Mouse (Mus musculus) kidney, embryonic 14.5 days (tissue): ENCODE results near the gene Serinc3. TPM values are rescaled to one million over a fixed set of nuclear protein-coding genes. Genes with fewer than 3 reads are reported as not detected.

Experiments
- ATAC-seq: fragments of 200-750 bp; cut with Nextera tagmentation; 2 replicates; pipeline ENCODE4 v1.8.0; 2017; ENCODE audit warnings: moderate number of reproducible peaks, mild to moderate bottlenecking, moderate TSS enrichment, moderate library complexity; ENCODE audit not compliant: low FRiP score, low TSS enrichment
- H3K27ac ChIP-seq: fragments of 300-500 bp; sonication (generic); 2 replicates; pipeline ENCODE4 v1.5.1; 2014; ENCODE audit warnings: low read depth, mild to moderate bottlenecking, low read length, moderate library complexity, mixed read lengths
- H3K27me3 ChIP-seq: fragments of 300-500 bp; sonication (generic); 2 replicates; pipeline ENCODE4 v1.6.1; 2014; ENCODE audit warnings: mild to moderate bottlenecking, low read length; ENCODE audit not compliant: control insufficient read depth, insufficient read depth
- H3K36me3 ChIP-seq: fragments of 300-500 bp; sonication (generic); 2 replicates; pipeline ENCODE4 v1.6.1; 2014; ENCODE audit warnings: low read length, mixed read lengths; ENCODE audit not compliant: control insufficient read depth, insufficient read depth
- H3K4me1 ChIP-seq: fragments of 300-500 bp; sonication (generic); 2 replicates; pipeline ENCODE4 v1.6.1; 2014; ENCODE audit warnings: low read length, mixed read lengths; ENCODE audit not compliant: control insufficient read depth, insufficient read depth
- H3K4me2 ChIP-seq: fragments of 300-500 bp; sonication (generic); replicated peaks from 2 replicates; pipeline ENCODE4 v1.6.1; 2014; ENCODE audit warnings: low read depth, mild to moderate bottlenecking, low read length
- H3K4me3 ChIP-seq: fragments of 300-500 bp; sonication (generic); 2 replicates; pipeline ENCODE4 v1.5.1; 2014; ENCODE audit warnings: mild to moderate bottlenecking, low read length
- H3K9ac ChIP-seq: fragments of 300-500 bp; sonication (generic); 2 replicates; pipeline ENCODE4 v1.6.1; 2014; ENCODE audit warnings: low read depth, mild to moderate bottlenecking, low read length, moderate library complexity
- H3K9me3 ChIP-seq: fragments of 300-500 bp; sonication (generic); 2 replicates; pipeline ENCODE4 v1.6.1; 2016; ENCODE audit warnings: low read length; ENCODE audit not compliant: control insufficient read depth
- WGBS: fragments of 180-500 bp; shearing (Covaris S2); extraction: QIAGEN DNeasy Blood & Tissue Kit; methylation state at CpG from one replicate; pipeline ENCODE4 v1.1.7; 2014; 5-methylcytosine and 5-hydroxymethylcytosine counted together
- polyA plus RNA-seq: library from polyadenylated mRNA; unstranded; fragments of >200 nt; fragmentation: Nextera tagmentation; extraction: Ambion mirVana; gene quantifications from 2 replicates; pipeline ENCODE4 v1.2.1, GENCODE M21; 2014

Serinc3 gene
- polyA plus RNA-seq, 1 experiment from 2014 or later: 43.0 TPM

- Histone ChIP-seq H3K4me2 (no peak overlapping the region), H3K27me3 (no peaks in the 10 kb centered on the region), H3K27ac (no peak overlapping the region; the same call in 1 of the 2 replicates), H3K36me3 (no peaks in the 10 kb centered on the region), H3K9ac (no peak overlapping the region), H3K9me3 (no peaks in the 10 kb centered on the region), H3K4me3 (no peak overlapping the region), H3K4me1 (0 out of 2 replicates have a peak, but pooled peaks cover 4% of the 10 kb centered on the region)
- no peak for ATAC-seq
- 68% methylated on average over 13 of the region's 13 CpGs for WGBS
These were observed 48.7 kb downstream of the Serinc3 start for GRCm38 (mm10) chr2:163596057-163596872.

- Histone ChIP-seq H3K9me3 (no peaks in the 10 kb centered on the region), H3K4me2 (no peak overlapping the region), H3K4me1 (0 out of 2 replicates have a peak, but pooled peaks cover 4% of the 10 kb centered on the region), H3K9ac (0 out of 2 replicates have a peak overlapping the region, but pooled peaks have one; percentile 28), H3K27ac (no peak overlapping the region; the same call in 1 of the 2 replicates), H3K27me3 (no peaks in the 10 kb centered on the region), H3K36me3 (no peaks in the 10 kb centered on the region), H3K4me3 (no peak overlapping the region)
- peak; percentile 51; the same call in 1 of the 2 replicates for ATAC-seq
- WGBS: 7% methylated on average over 2 of the region's 2 CpGs
These were observed 49.8 kb downstream of the Serinc3 start for GRCm38 (mm10) chr2:163595119-163595518.

- Histone ChIP-seq H3K9me3 (no peaks in the 10 kb centered on the region), H3K36me3 (no peaks in the 10 kb centered on the region), H3K4me3 (no peak overlapping the region), H3K4me2 (no peak overlapping the region), H3K4me1 (0 out of 2 replicates have a peak, but pooled peaks cover 4% of the 10 kb centered on the region), H3K27ac (no peak overlapping the region), H3K9ac (no peak overlapping the region), H3K27me3 (no peaks in the 10 kb centered on the region)
- 91% methylated on average over 10 of the region's 10 CpGs for WGBS
- no peak for ATAC-seq
These were observed 51.2 kb downstream of the Serinc3 start for GRCm38 (mm10) chr2:163593636-163594282.

- H3K9ac ChIP-seq: no peak overlapping the region
- H3K27ac ChIP-seq: no peak overlapping the region
- no peaks in the 10 kb centered on the region for H3K36me3 ChIP-seq
- no peak overlapping the region for H3K4me3 ChIP-seq
- no peak for ATAC-seq
- no peaks in the 10 kb centered on the region for H3K9me3 ChIP-seq
- 75% methylated on average over 1 of the region's 1 CpGs for WGBS
- H3K27me3 ChIP-seq: no peaks in the 10 kb centered on the region
- 0 out of 2 replicates have a peak, but pooled peaks cover 4% of the 10 kb centered on the region for H3K4me1 ChIP-seq
- H3K4me2 ChIP-seq: no peak overlapping the region
These were observed 52.8 kb downstream of the Serinc3 start for GRCm38 (mm10) chr2:163592084-163592483.

GRCm38 (mm10) chr2:163590996-163591395 is 53.9 kb downstream of the Serinc3 start:
- ATAC-seq: no peak
- no peak overlapping the region for H3K9ac ChIP-seq
- no peak overlapping the region for H3K27ac ChIP-seq
- H3K36me3 ChIP-seq: no peaks in the 10 kb centered on the region
- H3K4me1 ChIP-seq: 0 out of 2 replicates have a peak, but pooled peaks cover 4% of the 10 kb centered on the region
- no peak overlapping the region for H3K4me3 ChIP-seq
- 66% methylated on average over 5 of the region's 5 CpGs for WGBS
- H3K9me3 ChIP-seq: no peaks in the 10 kb centered on the region
- no peaks in the 10 kb centered on the region for H3K27me3 ChIP-seq
- no peak overlapping the region for H3K4me2 ChIP-seq

GRCm38 (mm10) chr2:163590211-163590610 is 54.7 kb downstream of the Serinc3 start:
- no peak overlapping the region for H3K4me2 ChIP-seq
- H3K27me3 ChIP-seq: no peaks in the 10 kb centered on the region
- no peak for ATAC-seq
- no peak overlapping the region for H3K27ac ChIP-seq
- no peaks in the 10 kb centered on the region for H3K9me3 ChIP-seq
- no peak overlapping the region for H3K9ac ChIP-seq
- 55% methylated on average over 12 of the region's 12 CpGs for WGBS
- no peak overlapping the region for H3K4me3 ChIP-seq
- H3K36me3 ChIP-seq: no peaks in the 10 kb centered on the region
- H3K4me1 ChIP-seq: 0 out of 2 replicates have a peak, but pooled peaks cover 2% of the 10 kb centered on the region

- no peak overlapping the region for H3K27ac ChIP-seq
- no peaks in the 10 kb centered on the region for H3K4me1 ChIP-seq
- no peak overlapping the region for H3K4me2 ChIP-seq
- no peak for ATAC-seq
- WGBS: 85% methylated on average over 5 of the region's 5 CpGs
- H3K27me3 ChIP-seq: no peaks in the 10 kb centered on the region
- no peaks in the 10 kb centered on the region for H3K9me3 ChIP-seq
- H3K4me3 ChIP-seq: no peak overlapping the region
- no peak overlapping the region for H3K9ac ChIP-seq
- no peaks in the 10 kb centered on the region for H3K36me3 ChIP-seq
These were observed 57.4 kb downstream of the Serinc3 start for GRCm38 (mm10) chr2:163587506-163587905.

GRCm38 (mm10) chr2:163586384-163587261 is 58.3 kb downstream of the Serinc3 start:
- no peak overlapping the region for H3K4me2 ChIP-seq
- H3K4me1 ChIP-seq: no peaks in the 10 kb centered on the region
- H3K27ac ChIP-seq: no peak overlapping the region
- H3K9me3 ChIP-seq: no peaks in the 10 kb centered on the region
- no peak overlapping the region for H3K4me3 ChIP-seq
- no peak for ATAC-seq
- 49% methylated on average over 19 of the region's 19 CpGs for WGBS
- no peaks in the 10 kb centered on the region for H3K36me3 ChIP-seq
- no peaks in the 10 kb centered on the region for H3K27me3 ChIP-seq
- H3K9ac ChIP-seq: no peak overlapping the region
